Mouse (Mus musculus): ENCODE data around the gene Abi3bp.

DNA sequence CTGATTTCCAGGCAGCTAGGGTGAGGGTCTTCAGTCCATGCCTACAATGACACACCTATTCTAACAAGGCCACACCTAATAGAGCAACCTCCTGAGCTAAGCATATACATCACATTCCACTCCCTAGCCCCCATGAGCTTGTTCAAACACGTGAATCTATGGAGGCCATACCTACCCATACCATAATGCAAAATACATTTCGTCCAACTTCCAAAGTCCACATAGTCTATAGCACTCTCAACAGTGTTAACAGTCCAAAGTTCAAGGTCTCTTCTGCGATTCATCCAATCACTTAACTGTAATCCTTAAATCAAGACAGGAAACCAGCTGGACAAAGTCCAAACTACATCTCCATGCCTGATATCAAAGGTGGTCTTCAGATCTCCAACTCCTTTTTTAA is 232.4 kb downstream of the Abi3bp start:
- TF ChIP-seq MYOG (IDR thresholded peaks at IDR 0.05; ENCODE audit: control insufficient read depth in 1 of 3, insufficient read depth in 1 of 3, insufficient read length in 2 of 3, low read depth in 2 of 3): no peak
- TF ChIP-seq POLR2A (IDR thresholded peaks at IDR 0.05; ENCODE audit: insufficient read length, low read depth): no peak
- TF ChIP-seq USF1 (IDR thresholded peaks at IDR 0.05; ENCODE audit: low read depth): no peak
- TF ChIP-seq SRF (IDR thresholded peaks at IDR 0.05; ENCODE audit: control insufficient read depth, insufficient read length, low read depth): no peak
- no peak for TF ChIP-seq TCF12 (IDR thresholded peaks at IDR 0.05; ENCODE audit: insufficient read depth, poor library complexity, severe bottlenecking)
- TF ChIP-seq E2F4 (IDR thresholded peaks at IDR 0.05; ENCODE audit: insufficient read depth): no peak
- TF ChIP-seq REST (IDR thresholded peaks at IDR 0.05; ENCODE audit: insufficient read depth, insufficient read length): no peak
